In genomic region chr16:44029273-44029672, GRCm38 (mm10) we compare ENCODE assay signal across 12 mouse cellular contexts.
"Had no signal": no experiment of that assay in that cellular context is flagged by ENCODE, and none has a peak within 500 bp of the region (broad histone marks: within the 10 kb centered on the region; RNA-seq: fewer than 3 reads in every experiment).

No protein-coding gene starts in this region.

- H3K4me2 ChIP-seq: liver, embryonic 12.5 days; lung, embryonic 15.5 days; midbrain, embryonic 12.5 days; stomach, embryonic 15.5 days had no signal

- H3K9ac ChIP-seq: liver, embryonic 12.5 days; lung, embryonic 15.5 days; midbrain, embryonic 12.5 days; stomach, embryonic 15.5 days had no signal

- ATAC-seq: liver, embryonic 12.5 days had no signal

- H3K4me3 ChIP-seq: limb, embryonic 10.5 days; liver, embryonic 12.5 days; lung, embryonic 15.5 days; midbrain, embryonic 12.5 days; stomach, embryonic 15.5 days had no signal

- DNase-seq: kidney, adult 11 months; kidney, adult 9 months; kidney, postnatal 10 days; lung, postnatal 14 days; right cerebral cortex, postnatal 14 days; thymus, postnatal 36 days had no signal

- H3K9me3 ChIP-seq: limb, embryonic 10.5 days; liver, embryonic 12.5 days; lung, embryonic 15.5 days; midbrain, embryonic 12.5 days; stomach, embryonic 15.5 days had no signal

- H3K27me3 ChIP-seq: liver, embryonic 12.5 days; lung, embryonic 15.5 days; midbrain, embryonic 12.5 days; stomach, embryonic 15.5 days had no signal

- H3K4me1 ChIP-seq: lung, embryonic 15.5 days; midbrain, embryonic 12.5 days; stomach, embryonic 15.5 days had no signal

- H3K36me3 ChIP-seq: limb, embryonic 10.5 days; liver, embryonic 12.5 days; lung, embryonic 15.5 days; midbrain, embryonic 12.5 days; stomach, embryonic 15.5 days had no signal

- H3K27ac ChIP-seq: limb, embryonic 10.5 days; liver, embryonic 12.5 days; lung, embryonic 15.5 days; macrophage; midbrain, embryonic 12.5 days; stomach, embryonic 15.5 days had no signal
